Mouse (Mus musculus) embryonic facial prominence, embryonic 10.5 days (tissue): ENCODE data around the gene Unc93b1. TPM values are rescaled to one million over a fixed set of nuclear protein-coding genes. Genes with fewer than 3 reads are reported as not detected.

Experiments
- DNase-seq: peaks from one replicate; pipeline ENCODE4 v3.0.0-alpha.2; 2017; ENCODE audit warnings: low spot score
- H3K27ac ChIP-seq: fragments of 300-500 bp; sonication (generic); replicated peaks from 2 replicates; pipeline ENCODE4 v1.5.1; 2016; ENCODE audit warnings: mild to moderate bottlenecking
- H3K27me3 ChIP-seq: fragments of 300-500 bp; sonication (generic); replicated peaks from 2 replicates; pipeline ENCODE4 v1.6.1; 2016; ENCODE audit warnings: low read depth, mild to moderate bottlenecking; ENCODE audit not compliant: poor library complexity, severe bottlenecking
- H3K36me3 ChIP-seq: fragments of 300-500 bp; sonication (generic); replicated peaks from 2 replicates; pipeline ENCODE4 v1.6.1; 2016; ENCODE audit warnings: mild to moderate bottlenecking, moderate library complexity
- H3K4me1 ChIP-seq: fragments of 300-500 bp; sonication (generic); 2 replicates; pipeline ENCODE4 v1.6.1; 2016
- H3K4me3 ChIP-seq: fragments of 300-500 bp; sonication (generic); 2 replicates; pipeline ENCODE4 v1.5.1; 2016; ENCODE audit warnings: mild to moderate bottlenecking, moderate library complexity
- H3K9me3 ChIP-seq: fragments of 300-500 bp; sonication (generic); 2 replicates; pipeline ENCODE4 v1.6.1; 2016; ENCODE audit warnings: mild to moderate bottlenecking
- WGBS: fragments of 180-500 bp; shearing (Covaris S2); methylation state at CpG from one replicate; pipeline ENCODE4 v1.1.7; 2016; 5-methylcytosine and 5-hydroxymethylcytosine counted together
- polyA plus RNA-seq: library from polyadenylated mRNA; unstranded; fragments of >200 nt; fragmentation: Nextera tagmentation; extraction: Ambion mirVana; gene quantifications from 2 replicates; pipeline ENCODE4 v1.2.1, GENCODE M21; 2016

Unc93b1 gene
- polyA plus RNA-seq, 1 experiment from 2014 or later, result 8.4 TPM

- no peak overlapping the region for H3K4me3 ChIP-seq
- H3K27me3 ChIP-seq, result peaks cover 13% of the 10 kb centered on the region; the same call in 1 of the 2 replicates
- H3K27ac ChIP-seq, result no peak overlapping the region
- 65% methylated on average over 7 of the region's 7 CpGs for WGBS
- no peaks in the 10 kb centered on the region for H3K9me3 ChIP-seq
- DNase-seq, result no peak
- peaks cover 55% of the 10 kb centered on the region for H3K4me1 ChIP-seq
- H3K36me3 ChIP-seq, result no peaks in the 10 kb centered on the region
These were observed 61.1 kb downstream of the Unc93b1 start for GRCm38 (mm10) chr19:3996106-3996505.

GRCm38 (mm10) chr19:3996747-3997146 lies 61.8 kb downstream of the Unc93b1 start:
- WGBS, result 81% methylated on average over 8 of the region's 8 CpGs
- H3K4me3 ChIP-seq, result no peak overlapping the region
- H3K9me3 ChIP-seq, result no peaks in the 10 kb centered on the region
- DNase-seq, result no peak
- H3K36me3 ChIP-seq, result no peaks in the 10 kb centered on the region
- H3K27ac ChIP-seq, result no peak overlapping the region
- peaks cover 61% of the 10 kb centered on the region for H3K4me1 ChIP-seq
- peaks cover 13% of the 10 kb centered on the region; the same call in 1 of the 2 replicates for H3K27me3 ChIP-seq

DNA sequence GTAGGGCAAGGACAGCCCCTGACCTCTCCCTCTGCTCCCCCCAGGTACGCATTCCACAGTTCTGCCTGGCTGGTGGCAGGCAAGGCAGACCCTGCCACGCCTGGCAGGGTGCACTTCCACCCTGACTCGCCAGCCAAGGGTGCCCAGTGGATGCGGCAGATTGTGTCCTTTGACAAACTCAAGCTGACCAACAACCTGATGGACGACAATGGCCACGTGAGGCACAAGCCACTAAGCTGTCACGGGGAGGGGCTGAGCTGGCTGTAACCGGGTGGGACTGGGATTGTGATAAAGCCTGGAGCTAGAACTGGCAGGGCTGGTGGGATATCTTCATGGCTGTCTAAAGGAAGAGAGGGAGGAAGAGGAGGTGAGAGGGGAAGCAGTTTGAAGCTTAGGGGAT lies 62.2 kb downstream of the Unc93b1 start:
- 65% methylated on average over 8 of the region's 8 CpGs for WGBS
- H3K27me3 ChIP-seq, result peaks cover 13% of the 10 kb centered on the region; the same call in 1 of the 2 replicates
- no peak for DNase-seq
- no peak overlapping the region for H3K27ac ChIP-seq
- H3K4me3 ChIP-seq, result no peak overlapping the region
- H3K9me3 ChIP-seq, result no peaks in the 10 kb centered on the region
- no peaks in the 10 kb centered on the region for H3K36me3 ChIP-seq
- peaks cover 62% of the 10 kb centered on the region for H3K4me1 ChIP-seq

- no peak for DNase-seq
- 71% methylated on average over 8 of the region's 8 CpGs for WGBS
- Histone ChIP-seq H3K4me3 (no peak overlapping the region), H3K9me3 (no peaks in the 10 kb centered on the region), H3K27ac (no peak overlapping the region), H3K4me1 (peaks cover 55% of the 10 kb centered on the region), H3K36me3 (no peaks in the 10 kb centered on the region), H3K27me3 (peaks cover 13% of the 10 kb centered on the region; the same call in 1 of the 2 replicates)
These were observed 63.3 kb downstream of the Unc93b1 start for GRCm38 (mm10) chr19:3998335-3998734.

Other genes with a start within 250 kb of the Unc93b1 start
- 5.5 and 5.6 TPM in 2 replicates for gene Lrp5, start 248.6 kb upstream of the Unc93b1 start, polyA plus RNA-seq
- gene 1810055G02Rik, start 226.9 kb upstream of the Unc93b1 start, polyA plus RNA-seq, result 46.4 and 46.5 TPM in 2 replicates
- 29.4 and 31.2 TPM in 2 replicates for gene Kmt5b, start 167.8 kb upstream of the Unc93b1 start, polyA plus RNA-seq
- gene Chka, start 83.4 kb upstream of the Unc93b1 start, polyA plus RNA-seq, result 50.0 and 51.8 TPM in 2 replicates
- gene Tcirg1, start 28.1 kb upstream of the Unc93b1 start, polyA plus RNA-seq, result 28.0 and 28.8 TPM in 2 replicates
- 250 and 258 TPM in 2 replicates for gene Ndufs8, start 22.4 kb upstream of the Unc93b1 start, polyA plus RNA-seq
- gene Aldh3b1, start 5.4 kb upstream of the Unc93b1 start, polyA plus RNA-seq, result 0.48 and 0.81 TPM in 2 replicates
- not detected in 2 replicates for gene Aldh3b3, start 23.5 kb downstream of the Unc93b1 start, polyA plus RNA-seq
- gene Aldh3b2, start 37.1 kb downstream of the Unc93b1 start, polyA plus RNA-seq, result 1.1 and 1.2 TPM in 2 replicates
- gene Acy3, start 51.4 kb downstream of the Unc93b1 start, polyA plus RNA-seq, result 3.1 and 3.2 TPM in 2 replicates
- 0.21 and 1.0 TPM in 2 replicates for gene Tbx10, start 57.6 kb downstream of the Unc93b1 start, polyA plus RNA-seq
- 30.6 and 31.6 TPM in 2 replicates for gene Nudt8, start 65.4 kb downstream of the Unc93b1 start, polyA plus RNA-seq
- gene Gm49405, start 65.4 kb downstream of the Unc93b1 start, polyA plus RNA-seq, result 4.5 and 4.6 TPM in 2 replicates
- gene Doc2g, start 68.1 kb downstream of the Unc93b1 start, polyA plus RNA-seq, result 4.7 and 5.7 TPM in 2 replicates
- gene Ndufv1, start 77.6 kb downstream of the Unc93b1 start, polyA plus RNA-seq, result 211 and 217 TPM in 2 replicates
- 456 and 458 TPM in 2 replicates for gene Gstp1, start 102.8 kb downstream of the Unc93b1 start, polyA plus RNA-seq
- 3.7 and 9.1 TPM in 2 replicates for gene Gstp2, start 110.8 kb downstream of the Unc93b1 start, polyA plus RNA-seq
- gene Gstp3, start 124.4 kb downstream of the Unc93b1 start, polyA plus RNA-seq, result not detected in 2 replicates
- gene Cabp2, start 146.4 kb downstream of the Unc93b1 start, polyA plus RNA-seq, result not detected in 2 replicates
- 77.2 and 80.2 TPM in 2 replicates for gene Cdk2ap2, start 162.0 kb downstream of the Unc93b1 start, polyA plus RNA-seq
- gene Pitpnm1, start 164.8 kb downstream of the Unc93b1 start, polyA plus RNA-seq, result 9.9 and 11.0 TPM in 2 replicates
- 70.9 and 71.1 TPM in 2 replicates for gene Aip, start 190.7 kb downstream of the Unc93b1 start, polyA plus RNA-seq
- gene Gpr152, start 204.6 kb downstream of the Unc93b1 start, polyA plus RNA-seq, result not detected in 2 replicates
- 0.14 TPM in 1 of 2 replicates, not detected in the other for gene Cabp4, start 208.8 kb downstream of the Unc93b1 start, polyA plus RNA-seq
- 130 and 134 TPM in 2 replicates for gene Coro1b, start 213.4 kb downstream of the Unc93b1 start, polyA plus RNA-seq
- gene Ptprcap, start 218.4 kb downstream of the Unc93b1 start, polyA plus RNA-seq, result 0.58 TPM in 1 of 2 replicates, not detected in the other
- 66.1 and 68.5 TPM in 2 replicates for gene Rps6kb2, start 228.2 kb downstream of the Unc93b1 start, polyA plus RNA-seq
- 2.7 and 4.4 TPM in 2 replicates for gene Carns1, start 240.3 kb downstream of the Unc93b1 start, polyA plus RNA-seq